Mouse (Mus musculus): ENCODE results near the gene Pax9. TPM values are rescaled to one million over a fixed set of nuclear protein-coding genes. Genes with fewer than 3 reads are reported as not detected.

Gene Pax9
- polyA plus RNA-seq, 1 experiment from 2014 or later, result 0.60 TPM

- Histone ChIP-seq H3K9me3 (ENCODE audit: control insufficient read depth, low read length) (no peaks in the 10 kb centered on the region), H3K9ac (ENCODE audit: low read depth, low read length) (no peak overlapping the region), H3K27me3 (replicated peaks; ENCODE audit: control insufficient read depth, insufficient read depth, low read length) (peaks cover 59% of the 10 kb centered on the region), H3K4me2 (no peak overlapping the region), H3K27ac (ENCODE audit: low read depth, low read length) (no peak overlapping the region), H3K36me3 (ENCODE audit: control insufficient read depth, insufficient read depth, low read length) (no peaks in the 10 kb centered on the region), H3K4me1 (replicated peaks; ENCODE audit: control insufficient read depth, insufficient read depth, low read length) (no peaks in the 10 kb centered on the region; the same call in 1 of the 2 replicates), H3K4me3 (ENCODE audit: low read depth, low read length) (no peak overlapping the region)
- ATAC-seq (replicated peaks; ENCODE audit: low FRiP score), result no peak
- no peak for DNase-seq (ENCODE audit: low spot score)
- 5% methylated on average over 6 of the region's 6 CpGs for WGBS
Observed at GRCm38 (mm10) chr12:56701004-56701403, 9.4 kb downstream of the Pax9 start.

GRCm38 (mm10) chr12:56717971-56718706 is 26.6 kb downstream of the Pax9 start:
- Histone ChIP-seq H3K4me2 (no peak overlapping the region), H3K9me3 (ENCODE audit: control insufficient read depth, low read length) (no peaks in the 10 kb centered on the region), H3K9ac (ENCODE audit: low read depth, low read length) (no peak overlapping the region), H3K36me3 (ENCODE audit: control insufficient read depth, insufficient read depth, low read length) (no peaks in the 10 kb centered on the region), H3K4me1 (replicated peaks; ENCODE audit: control insufficient read depth, insufficient read depth, low read length) (no peaks in the 10 kb centered on the region), H3K4me3 (ENCODE audit: low read depth, low read length) (no peak overlapping the region), H3K27ac (ENCODE audit: low read depth, low read length) (no peak overlapping the region), H3K27me3 (replicated peaks; ENCODE audit: control insufficient read depth, insufficient read depth, low read length) (peaks cover 7% of the 10 kb centered on the region; the same call in 1 of the 2 replicates)
- ATAC-seq (replicated peaks; ENCODE audit: low FRiP score) (no peak), DNase-seq (ENCODE audit: low spot score) (no peak)
- WGBS, result 26% methylated on average over 14 of the region's 14 CpGs

- ATAC-seq (replicated peaks; ENCODE audit: low FRiP score) (no peak), DNase-seq (ENCODE audit: low spot score) (no peak)
- no peaks in the 10 kb centered on the region for H3K36me3 ChIP-seq (ENCODE audit: control insufficient read depth, insufficient read depth, low read length)
- no peak overlapping the region for H3K27ac ChIP-seq (ENCODE audit: low read depth, low read length)
- H3K9me3 ChIP-seq (ENCODE audit: control insufficient read depth, low read length), result no peaks in the 10 kb centered on the region
- no peaks in the 10 kb centered on the region for H3K4me1 ChIP-seq (replicated peaks; ENCODE audit: control insufficient read depth, insufficient read depth, low read length)
- H3K4me2 ChIP-seq, result no peak overlapping the region
- H3K9ac ChIP-seq (ENCODE audit: low read depth, low read length), result no peak overlapping the region
- H3K27me3 ChIP-seq (replicated peaks; ENCODE audit: control insufficient read depth, insufficient read depth, low read length), result peaks cover 7% of the 10 kb centered on the region; the same call in 1 of the 2 replicates
- WGBS, result 42% methylated on average over 6 of the region's 6 CpGs
- no peak overlapping the region for H3K4me3 ChIP-seq (ENCODE audit: low read depth, low read length)
Observed at GRCm38 (mm10) chr12:56718707-56719051, 27.1 kb downstream of the Pax9 start.

GRCm38 (mm10) chr12:56727631-56728030 is 36.1 kb downstream of the Pax9 start:
- no peaks in the 10 kb centered on the region for H3K27me3 ChIP-seq (replicated peaks; ENCODE audit: control insufficient read depth, insufficient read depth, low read length)
- no peak for DNase-seq (ENCODE audit: low spot score)
- H3K9ac ChIP-seq (ENCODE audit: low read depth, low read length), result no peak overlapping the region
- no peak overlapping the region for H3K4me2 ChIP-seq
- no peaks in the 10 kb centered on the region for H3K36me3 ChIP-seq (ENCODE audit: control insufficient read depth, insufficient read depth, low read length)
- no peaks in the 10 kb centered on the region for H3K9me3 ChIP-seq (ENCODE audit: control insufficient read depth, low read length)
- 60% methylated on average over 4 of the region's 4 CpGs for WGBS
- no peak for ATAC-seq (replicated peaks; ENCODE audit: low FRiP score)
- no peak overlapping the region for H3K4me3 ChIP-seq (ENCODE audit: low read depth, low read length)
- H3K27ac ChIP-seq (ENCODE audit: low read depth, low read length), result no peak overlapping the region
- H3K4me1 ChIP-seq (replicated peaks; ENCODE audit: control insufficient read depth, insufficient read depth, low read length), result no peaks in the 10 kb centered on the region

- H3K27ac ChIP-seq (ENCODE audit: low read depth, low read length), result no peak overlapping the region
- H3K4me1 ChIP-seq (replicated peaks; ENCODE audit: control insufficient read depth, insufficient read depth, low read length), result no peaks in the 10 kb centered on the region
- no peak overlapping the region for H3K9ac ChIP-seq (ENCODE audit: low read depth, low read length)
- H3K36me3 ChIP-seq (ENCODE audit: control insufficient read depth, insufficient read depth, low read length), result no peaks in the 10 kb centered on the region
- H3K4me2 ChIP-seq, result no peak overlapping the region
- no peak overlapping the region for H3K4me3 ChIP-seq (ENCODE audit: low read depth, low read length)
- ATAC-seq (replicated peaks; ENCODE audit: low FRiP score) (no peak), DNase-seq (ENCODE audit: low spot score) (no peak)
- H3K27me3 ChIP-seq (replicated peaks; ENCODE audit: control insufficient read depth, insufficient read depth, low read length), result no peaks in the 10 kb centered on the region
- H3K9me3 ChIP-seq (ENCODE audit: control insufficient read depth, low read length), result no peaks in the 10 kb centered on the region
- WGBS, result 79% methylated on average over 4 of the region's 4 CpGs
Observed at GRCm38 (mm10) chr12:56737104-56737503, 45.5 kb downstream of the Pax9 start.

Other genes starting within 250 kb of the Pax9 start
- gene Nkx2-1, start 154.9 kb upstream of the Pax9 start, polyA plus RNA-seq (2014; fragmentation: Nextera tagmentation; extraction: Ambion mirVana), result 0.10 TPM in 1 of 2 replicates, not detected in the other
- not detected in 2 replicates for gene Nkx2-9, start 78.5 kb upstream of the Pax9 start, polyA plus RNA-seq (2014; fragmentation: Nextera tagmentation; extraction: Ambion mirVana)